In the genomic region with DNA sequence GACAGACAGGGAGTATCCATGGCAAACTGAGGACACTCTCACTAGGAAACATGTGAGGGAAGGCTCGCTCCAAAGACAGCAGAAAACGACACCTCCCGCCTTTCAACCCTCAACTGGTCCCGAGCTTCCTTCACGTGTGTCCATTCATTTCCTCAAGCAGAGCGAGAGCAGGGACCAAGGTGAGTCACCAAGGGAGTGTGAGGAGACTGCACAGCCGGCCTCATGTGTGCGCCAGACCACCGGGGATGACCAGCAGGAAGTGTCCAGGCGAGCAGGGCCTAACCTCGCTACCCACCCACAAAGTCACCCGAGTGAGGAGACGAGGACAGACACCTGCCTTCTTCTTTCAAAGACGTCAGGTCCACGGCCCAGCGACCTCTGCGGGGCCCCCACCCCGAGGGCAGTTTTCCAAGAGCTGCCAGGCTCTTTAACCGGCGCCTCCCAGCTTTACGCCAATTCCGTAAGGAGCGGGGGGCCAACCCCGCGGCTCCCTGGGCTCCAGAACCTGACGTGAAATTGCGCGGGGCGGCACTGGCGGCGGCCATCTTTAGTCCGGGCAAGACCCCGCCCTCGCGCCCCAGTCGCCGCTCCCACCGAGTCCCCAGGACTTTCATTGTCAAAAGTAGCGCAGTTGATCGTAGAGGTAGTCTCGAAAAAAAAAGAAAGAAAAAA, we compare ENCODE assay signal across 8 mouse cellular contexts. TPM values are rescaled to one million over a fixed set of nuclear protein-coding genes. Genes with fewer than 3 reads are reported as not detected.
DNase-seq lines count a peak whose midpoint lies in the region; ATAC-seq and TF ChIP-seq lines count a peak whose summit lies in the region.

No protein-coding gene starts in this region.

- peaks cover 0 to 31% of the 10 kb centered on the region in 2 experiments; a peak in 2 of 4 replicates for H3K36me3 ChIP-seq in MEL (ENCODE audit: control insufficient read depth in 1 of 2, insufficient read depth in 2 of 2, low read length in 2 of 2)
- no peaks in the 10 kb centered on the region for H3K36me3 ChIP-seq in forebrain, embryonic 10.5 days (replicated peaks)
- no peaks in the 10 kb centered on the region for H3K36me3 ChIP-seq in heart, postnatal 0 days (replicated peaks; ENCODE audit: control insufficient read depth, insufficient read depth, low read length)
- no peaks in the 10 kb centered on the region for H3K36me3 ChIP-seq in liver, embryonic 15.5 days (replicated peaks)
- H3K36me3 ChIP-seq in neural tube, embryonic 12.5 days = no peaks in the 10 kb centered on the region

- peak; percentile 56 to 70; a peak in 3 of 4 replicates for TF ChIP-seq POLR2A in MEL (IDR thresholded peaks at IDR 0.05; ENCODE audit: control insufficient read depth in 1 of 2, insufficient read depth in 1 of 2, low read depth in 1 of 2, low read length in 2 of 2, poor library complexity in 1 of 2)

- TF ChIP-seq EP300 in MEL (IDR thresholded peaks at IDR 0.05; ENCODE audit: low read depth in 1 of 2, low read length in 2 of 2) = no peak
- peak; percentile 93 for TF ChIP-seq EP300 in heart, postnatal 0 days (IDR thresholded peaks at IDR 0.05; ENCODE audit: low read depth)

- H3K4me1 ChIP-seq in MEL (ENCODE audit: control insufficient read depth in 1 of 2, insufficient read depth in 2 of 2, low read length in 2 of 2) = peaks cover 0 to 11% of the 10 kb centered on the region in 2 experiments; a peak in 3 of 4 replicates
- peaks cover 27% of the 10 kb centered on the region for H3K4me1 ChIP-seq in forebrain, embryonic 10.5 days
- peaks cover 25% of the 10 kb centered on the region for H3K4me1 ChIP-seq in heart, postnatal 0 days (ENCODE audit: control insufficient read depth, insufficient read depth)
- H3K4me1 ChIP-seq in liver, embryonic 15.5 days (replicated peaks) = peaks cover 24% of the 10 kb centered on the region
- peaks cover 13% of the 10 kb centered on the region for H3K4me1 ChIP-seq in neural tube, embryonic 12.5 days

- H3K9ac ChIP-seq in MEL (ENCODE audit: control insufficient read depth, low read depth, low read length, poor library complexity, severe bottlenecking) = peak overlapping the region; percentile 92
- H3K9ac ChIP-seq in heart, postnatal 0 days (replicated peaks; ENCODE audit: low read depth, low read length) = peak overlapping the region; percentile 98
- H3K9ac ChIP-seq in liver, embryonic 15.5 days = peak overlapping the region; percentile 99
- H3K9ac ChIP-seq in neural tube, embryonic 12.5 days = peak overlapping the region; percentile 98

- no peaks in the 10 kb centered on the region for H3K27me3 ChIP-seq in MEL (ENCODE audit: control insufficient read depth in 1 of 2, insufficient read depth in 2 of 2, low read length in 2 of 2)
- H3K27me3 ChIP-seq in forebrain, embryonic 10.5 days (ENCODE audit: poor library complexity, severe bottlenecking) = no peaks in the 10 kb centered on the region
- H3K27me3 ChIP-seq in heart, postnatal 0 days (ENCODE audit: control insufficient read depth, insufficient read depth, low read length) = no peaks in the 10 kb centered on the region
- no peaks in the 10 kb centered on the region for H3K27me3 ChIP-seq in liver, embryonic 15.5 days
- H3K27me3 ChIP-seq in neural tube, embryonic 12.5 days (replicated peaks) = no peaks in the 10 kb centered on the region

- H3K9me3 ChIP-seq in MEL (replicated peaks; ENCODE audit: insufficient read depth, low read length) = no peaks in the 10 kb centered on the region
- H3K9me3 ChIP-seq in forebrain, embryonic 10.5 days = no peaks in the 10 kb centered on the region
- no peaks in the 10 kb centered on the region for H3K9me3 ChIP-seq in heart, postnatal 0 days (replicated peaks; ENCODE audit: control insufficient read depth, low read length)
- H3K9me3 ChIP-seq in liver, embryonic 15.5 days (replicated peaks) = no peaks in the 10 kb centered on the region
- H3K9me3 ChIP-seq in neural tube, embryonic 12.5 days = no peaks in the 10 kb centered on the region

- peak; percentile 93 for DNase-seq in MEL (ENCODE audit: low read depth, low spot score)
- peak; percentile 60 for DNase-seq in c-Kit-positive CD71-positive TER-119-positive erythroid progenitor cells, embryonic 14.5 days (ENCODE audit: low spot score)
- DNase-seq in forebrain, embryonic 10.5 days (ENCODE audit: extremely low spot score, low spot score) = peak; percentile 92
- DNase-seq in heart, postnatal 0 days (ENCODE audit: low spot score) = peak; percentile 86
- DNase-seq in kidney, postnatal 25 days = peak; percentile 90 to 95
- DNase-seq in thymus, postnatal 4 days = peak; percentile 89

- peaks cover 34% of the 10 kb centered on the region for H3K79me2 ChIP-seq in MEL (ENCODE audit: control insufficient read depth, insufficient read depth, low read length, poor library complexity)

- TF ChIP-seq RAD21 in MEL (IDR thresholded peaks at IDR 0.05; ENCODE audit: low read depth, low read length) = no peak

- TF ChIP-seq CTCF in MEL (IDR thresholded peaks at IDR 0.05 in 2 of 3, conservative IDR thresholded peaks at IDR 0.05 in 1 of 3; ENCODE audit: control insufficient read depth in 1 of 3, insufficient read depth in 1 of 3, low read depth in 2 of 3, low read length in 3 of 3, poor library complexity in 1 of 3, severe bottlenecking in 1 of 3) = no peak
- no peak for TF ChIP-seq CTCF in heart, postnatal 0 days (IDR thresholded peaks at IDR 0.05; ENCODE audit: low read depth)

- H3K4me3 ChIP-seq in MEL (ENCODE audit: control insufficient read depth in 1 of 2, insufficient read depth in 1 of 2, low read depth in 2 of 2, low read length in 2 of 2) = peak overlapping the region; percentile 74 to 79
- peak overlapping the region; percentile 99 for H3K4me3 ChIP-seq in forebrain, embryonic 10.5 days
- peak overlapping the region; percentile 97 for H3K4me3 ChIP-seq in heart, postnatal 0 days (ENCODE audit: low read depth, low read length)
- H3K4me3 ChIP-seq in liver, embryonic 15.5 days (replicated peaks) = peak overlapping the region; percentile 96
- peak overlapping the region; percentile 99 for H3K4me3 ChIP-seq in neural tube, embryonic 12.5 days

- peak overlapping the region; percentile 96 for H3K27ac ChIP-seq in MEL (ENCODE audit: control insufficient read depth, low read depth, low read length)
- H3K27ac ChIP-seq in forebrain, embryonic 10.5 days = peak overlapping the region; percentile 99
- peak overlapping the region; percentile 100 for H3K27ac ChIP-seq in heart, postnatal 0 days (ENCODE audit: low read depth)
- peak overlapping the region; percentile 99 for H3K27ac ChIP-seq in liver, embryonic 15.5 days (replicated peaks)
- H3K27ac ChIP-seq in neural tube, embryonic 12.5 days = peak overlapping the region; percentile 99

- under 1% methylated on average over 41 of the region's 41 CpGs for WGBS in forebrain, embryonic 10.5 days
- WGBS in heart, postnatal 0 days = under 1% methylated on average over 41 of the region's 41 CpGs
- under 1% methylated on average over 41 of the region's 41 CpGs for WGBS in liver, embryonic 15.5 days (ENCODE audit: insufficient replicate concordance)
- under 1% methylated on average over 41 of the region's 41 CpGs for WGBS in neural tube, embryonic 12.5 days

- ATAC-seq in heart, postnatal 0 days (ENCODE audit: insufficient read depth, low read depth) = peak; percentile 86
- peak; percentile 77 for ATAC-seq in liver, embryonic 15.5 days (ENCODE audit: insufficient read depth)
- ATAC-seq in neural tube, embryonic 12.5 days (ENCODE audit: low FRiP score, low read depth) = peak; percentile 88

- H3K4me2 ChIP-seq in heart, postnatal 0 days (ENCODE audit: low read depth, low read length) = peak overlapping the region; percentile 65
- H3K4me2 ChIP-seq in liver, embryonic 15.5 days = peak overlapping the region; percentile 87
- peak overlapping the region; percentile 68 for H3K4me2 ChIP-seq in neural tube, embryonic 12.5 days (replicated peaks)

TF ChIP-seq in MEL, 35 proteins besides CTCF, POLR2A, EP300 and RAD21 (continues in another document):
- peak; percentile 38; the same call in 1 of the 2 replicates for TF ChIP-seq ETS1 (IDR thresholded peaks at IDR 0.05; ENCODE audit: low read depth, low read length)
- peak; percentile 30; the same call in 1 of the 2 replicates for TF ChIP-seq TBP (IDR thresholded peaks at IDR 0.05; ENCODE audit: low read depth, low read length)
- no peak for TF ChIP-seq USF2 (IDR thresholded peaks at IDR 0.05; ENCODE audit: borderline replicate concordance in 1 of 2, insufficient read depth in 1 of 2, low read depth in 1 of 2, low read length in 2 of 2)
- TF ChIP-seq ZMIZ1 (IDR thresholded peaks at IDR 0.05; ENCODE audit: low read depth, low read length) = no peak
- peak; percentile 89; the same call in 1 of the 2 replicates for TF ChIP-seq HCFC1 (IDR thresholded peaks at IDR 0.05; ENCODE audit: low read depth, low read length)
- no peak for TF ChIP-seq RCOR1 (IDR thresholded peaks at IDR 0.05; ENCODE audit: low read depth, low read length)
- no peak for TF ChIP-seq TAL1 (IDR thresholded peaks at IDR 0.05; ENCODE audit: low read length)
- peak; percentile 76; the same call in 1 of the 2 replicates for TF ChIP-seq MAZ (IDR thresholded peaks at IDR 0.05; ENCODE audit: low read depth, low read length)
- no peak for TF ChIP-seq JUND (IDR thresholded peaks at IDR 0.05; ENCODE audit: low read depth, low read length)
- peak; percentile 82 for TF ChIP-seq NELFE (IDR thresholded peaks at IDR 0.05; ENCODE audit: low read depth, low read length)
- TF ChIP-seq NRF1 (IDR thresholded peaks at IDR 0.05; ENCODE audit: insufficient read depth, low read depth, low read length, poor library complexity, severe bottlenecking) = peak; percentile 44; the same call in 1 of the 2 replicates
- no peak for TF ChIP-seq GATA1 (IDR thresholded peaks at IDR 0.05; ENCODE audit: low read depth, low read length)
- TF ChIP-seq GABPA (IDR thresholded peaks at IDR 0.05; ENCODE audit: low read depth, low read length) = no peak
- TF ChIP-seq ELF1 (IDR thresholded peaks at IDR 0.05; ENCODE audit: low read depth, low read length) = no peak
- no peak for TF ChIP-seq ZKSCAN1 (IDR thresholded peaks at IDR 0.05; ENCODE audit: low read depth, low read length)
- no peak for TF ChIP-seq CHD2 (IDR thresholded peaks at IDR 0.05; ENCODE audit: low read length)
- TF ChIP-seq TCF12 (IDR thresholded peaks at IDR 0.05; ENCODE audit: low read depth, low read length) = 0 out of 2 replicates have a peak, but pooled peaks have one; percentile 42

RNA-seq across cellular contexts. Expression of a gene that starts 0.5 kb away (rescaled TPM):
- 67.0 and 75.2 TPM in 2 replicates for total RNA-seq in MEL (2012; rRNA removed)
- 100 to 1,000 TPM in 1 of 2 experiments, 10 to 100 TPM in 1; 66.7 to 254 TPM for polyA plus RNA-seq in MEL (2012; ENCODE audit: insufficient read depth in 1 of 2, insufficient read length in 2 of 2, low read depth in 1 of 2, low replicate concordance in 2 of 2, missing spikeins in 1 of 2)
- 214 and 245 TPM in 2 replicates for polyA plus RNA-seq in forebrain, embryonic 10.5 days (2016; fragmentation: Nextera tagmentation; extraction: Ambion mirVana)
- total RNA-seq in heart, postnatal 0 days (2014; rRNA removed; ENCODE audit: low replicate concordance) = 115 and 126 TPM in 2 replicates
- 215 and 224 TPM in 2 replicates for polyA plus RNA-seq in heart, postnatal 0 days (2015; fragmentation: Nextera tagmentation; extraction: Ambion mirVana)
- 79.4 and 89.8 TPM in 2 replicates for polyA plus RNA-seq in liver, embryonic 15.5 days (2015; fragmentation: Nextera tagmentation; extraction: Ambion mirVana)
- polyA plus RNA-seq in neural tube, embryonic 12.5 days (2016; fragmentation: Nextera tagmentation; extraction: Ambion mirVana) = 267 and 307 TPM in 2 replicates

Comparison
In these comparisons a context has a peak if more than half of its experiments do, and no peak if none do; other contexts are left out.
1. Peak in every context shown above with its lines: DNase-seq, ATAC-seq, H3K4me3 ChIP-seq and H3K27ac ChIP-seq.